Mouse (Mus musculus): Measurements from ENCODE around the gene Phb2.

DNA sequence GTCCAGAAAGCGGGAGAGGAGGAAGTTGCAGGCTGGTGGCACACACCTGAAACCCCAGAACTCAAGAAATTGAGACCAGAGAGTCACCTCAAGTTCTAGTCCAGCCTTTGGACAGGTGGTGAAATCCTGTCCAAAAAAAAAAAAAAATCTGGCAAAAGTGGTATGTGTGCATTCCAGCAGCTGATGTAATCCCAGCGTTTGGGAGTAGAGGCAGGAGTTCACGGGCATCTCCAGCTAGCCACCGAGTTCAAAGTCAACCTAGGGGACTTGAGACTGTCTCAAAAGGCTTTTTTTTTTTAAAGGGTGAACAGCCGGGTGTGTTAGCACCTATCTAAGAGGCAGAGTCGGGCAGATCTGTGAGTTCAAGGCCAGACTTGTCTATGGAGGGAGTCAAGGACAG, 36.0 kb upstream of the Phb2 start:
- TF ChIP-seq CTCF (conservative IDR thresholded peaks at IDR 0.05; ENCODE audit: insufficient read depth, insufficient read length, low read depth, low read length) (no peak), POLR2A (IDR thresholded peaks at IDR 0.05; ENCODE audit: low read depth, low read length) (no peak)

Measured in kidney, adult 2 months (tissue).